Mouse (Mus musculus): ENCODE measurements around the gene Faf2.

DNA sequence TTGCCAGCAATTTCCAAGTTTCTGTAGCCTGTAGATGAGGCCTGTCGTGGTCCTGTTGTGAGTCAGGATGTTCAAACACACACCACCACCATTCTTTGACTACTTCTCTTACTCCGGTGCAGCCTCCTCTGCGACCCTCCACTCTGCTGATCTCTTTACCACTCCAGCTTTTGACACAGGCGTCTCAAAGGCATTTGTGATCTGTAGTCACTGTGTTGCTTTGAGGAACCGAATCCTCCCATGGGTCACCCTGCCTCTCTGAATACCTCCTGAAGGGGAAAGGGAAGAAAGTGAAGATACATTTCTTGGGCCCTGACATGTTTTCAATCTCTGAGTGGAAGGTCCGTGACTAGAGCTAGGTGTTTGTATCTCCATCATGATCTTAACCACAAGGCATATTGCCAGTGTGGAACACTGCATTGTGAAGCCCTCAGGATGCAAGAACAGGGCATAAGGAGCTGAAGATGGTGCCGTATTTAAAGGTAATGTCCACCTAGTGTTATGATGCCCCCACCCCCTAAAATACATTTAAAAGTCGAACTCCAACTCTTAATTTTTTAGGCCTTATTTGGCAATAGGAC, 29.7 kb upstream of the Faf2 start:
- TF ChIP-seq CTCF (IDR thresholded peaks at IDR 0.05; ENCODE audit: extremely low read depth, insufficient read length, insufficient replicate concordance, low read depth, low read length) (no peak), POLR2A (IDR thresholded peaks at IDR 0.05; ENCODE audit: low read depth, low read length) (no peak)
